Mouse (Mus musculus) small intestine, adult 2 months (tissue): Measurements from ENCODE around the gene Rpl10a. TPM values are rescaled to one million over a fixed set of nuclear protein-coding genes. Genes with fewer than 3 reads are reported as not detected.
A peak's percentile ranks its signal among the peaks of the same experiment; 100 is the strongest.
"Not testable (repeated sequence)": the region's sequence is repeated elsewhere in the genome, so short reads cannot be mapped to it uniquely, and the experiment has no call there.

ENCODE experiments used
- H3K27ac ChIP-seq: fragments of 200-500 bp; 2 replicates; pipeline ENCODE4 v1.5.1; 2012; ENCODE audit warnings: low read depth, low read length, control low read depth, inconsistent platforms; ENCODE audit not compliant: insufficient read depth
- H3K27me3 ChIP-seq: fragments of 200-500 bp; 2 replicates; pipeline ENCODE4 v1.6.1; 2012; ENCODE audit warnings: mild to moderate bottlenecking, moderate library complexity, low read length, inconsistent platforms; ENCODE audit not compliant: control insufficient read depth, insufficient read depth
- H3K36me3 ChIP-seq: fragments of 200-500 bp; 2 replicates; pipeline ENCODE4 v1.6.1; 2012; ENCODE audit warnings: mild to moderate bottlenecking, low read length, control low read depth, inconsistent platforms; ENCODE audit not compliant: control insufficient read depth, insufficient read depth
- H3K4me1 ChIP-seq: fragments of 200-500 bp; 2 replicates; pipeline ENCODE4 v1.6.1; 2012; ENCODE audit warnings: low read length, inconsistent platforms, mixed read lengths; ENCODE audit not compliant: control insufficient read depth, insufficient read depth, insufficient read length
- H3K4me3 ChIP-seq: fragments of 200-500 bp; 2 replicates; pipeline ENCODE4 v1.5.1; 2012; ENCODE audit warnings: low read depth, mild to moderate bottlenecking, control low read depth, inconsistent platforms, low read length, moderate library complexity
- CTCF ChIP-seq: fragments of 200-500 bp; IDR thresholded peaks from 2 replicates; pipeline ENCODE4 v1.5.1; 2012; ENCODE audit warnings: low read depth, mild to moderate bottlenecking, control low read depth, inconsistent platforms, low read length, moderate library complexity, mixed read lengths; ENCODE audit not compliant: insufficient replicate concordance, insufficient read length; ENCODE audit errors: extremely low read depth
- POLR2A ChIP-seq: fragments of 200-500 bp; IDR thresholded peaks from 2 replicates; pipeline ENCODE4 v1.6.1; 2012; ENCODE audit warnings: low read depth, mild to moderate bottlenecking, control low read depth, inconsistent platforms, low read length, moderate library complexity
- WGBS: fragments of 180-500 bp; shearing (Covaris S2); methylation state at CpG from one replicate; pipeline ENCODE4 v1.1.7; 2018; 5-methylcytosine and 5-hydroxymethylcytosine counted together
- polyA plus RNA-seq: library from polyadenylated mRNA; depleted of rRNA; stranded (reverse); fragments of >200 nt; gene quantifications from 2 replicates; pipeline ENCODE4 v1.2.3, GENCODE M21; 2012

Rpl10a gene
- polyA plus RNA-seq, 1 experiment: 2,365 TPM

DNA sequence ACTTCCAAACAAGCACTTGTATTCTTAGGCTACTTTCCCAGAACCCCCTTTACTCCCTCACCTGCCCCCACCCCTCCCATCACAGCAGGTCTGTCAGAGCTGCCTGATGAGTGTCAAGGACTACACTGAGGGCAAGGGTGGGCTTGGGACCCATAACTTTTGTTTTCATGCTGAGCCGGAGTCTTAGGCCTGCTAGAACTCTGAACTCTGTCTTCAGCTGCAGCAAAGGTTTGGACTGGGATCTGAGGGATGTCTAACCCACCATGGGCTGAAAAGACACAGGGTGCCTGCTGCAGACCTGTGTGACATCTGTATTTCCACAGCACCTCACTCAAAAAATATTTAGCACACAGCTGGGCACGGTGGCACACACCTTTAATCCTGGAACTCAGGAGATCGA, 1.3 kb upstream of the Rpl10a start:
- Histone ChIP-seq H3K36me3 (peaks cover 29% of the 10 kb centered on the region), H3K4me1 (peaks cover 6% of the 10 kb centered on the region; the same call in 1 of the 2 replicates), H3K4me3 (no peak overlapping the region), H3K27me3 (no peaks in the 10 kb centered on the region), H3K27ac (no peak overlapping the region)
- TF ChIP-seq POLR2A: no peak
- no peak for TF ChIP-seq CTCF
- WGBS: 55% methylated on average over 3 of the region's 3 CpGs

DNA sequence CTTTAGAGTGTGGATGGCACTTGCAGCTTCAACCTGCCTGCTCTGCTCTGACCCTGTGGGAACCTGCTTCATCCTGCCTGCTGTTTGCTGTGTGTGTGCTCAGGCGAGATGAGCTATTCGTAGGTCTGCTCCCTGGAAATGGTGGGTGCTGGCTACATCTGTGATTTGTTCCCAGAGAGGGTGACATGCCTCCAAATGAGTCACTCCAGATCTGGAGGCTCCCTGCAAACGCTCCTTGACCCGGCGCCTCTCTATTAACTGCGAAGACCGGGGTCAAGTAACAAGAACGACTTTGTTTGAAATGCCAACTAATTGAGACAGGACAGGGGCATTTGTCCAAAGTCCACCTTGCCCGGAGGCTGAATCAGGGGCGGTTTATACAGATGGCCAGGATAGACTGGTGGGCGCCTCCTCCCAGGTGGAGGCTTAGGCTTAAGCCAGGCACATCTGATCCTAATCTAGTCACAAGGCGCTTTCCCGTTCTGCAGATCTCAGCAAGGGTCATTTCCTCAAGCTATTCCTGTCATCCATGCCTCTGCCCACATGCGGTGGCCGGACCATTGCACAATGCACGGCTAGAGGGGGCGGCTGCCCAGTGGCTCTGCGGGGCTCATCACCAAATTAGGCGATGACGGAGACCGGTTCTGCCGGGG, 472 bp upstream of the Rpl10a start:
- Histone ChIP-seq H3K4me1 (peaks cover 6% of the 10 kb centered on the region; the same call in 1 of the 2 replicates), H3K36me3 (peaks cover 35% of the 10 kb centered on the region), H3K27me3 (no peaks in the 10 kb centered on the region), H3K4me3 (peak overlapping the region; percentile 70), H3K27ac (peak overlapping the region; percentile 73)
- 5% methylated on average over 22 of the region's 22 CpGs for WGBS
- TF ChIP-seq CTCF (no peak), POLR2A (no peak)

DNA sequence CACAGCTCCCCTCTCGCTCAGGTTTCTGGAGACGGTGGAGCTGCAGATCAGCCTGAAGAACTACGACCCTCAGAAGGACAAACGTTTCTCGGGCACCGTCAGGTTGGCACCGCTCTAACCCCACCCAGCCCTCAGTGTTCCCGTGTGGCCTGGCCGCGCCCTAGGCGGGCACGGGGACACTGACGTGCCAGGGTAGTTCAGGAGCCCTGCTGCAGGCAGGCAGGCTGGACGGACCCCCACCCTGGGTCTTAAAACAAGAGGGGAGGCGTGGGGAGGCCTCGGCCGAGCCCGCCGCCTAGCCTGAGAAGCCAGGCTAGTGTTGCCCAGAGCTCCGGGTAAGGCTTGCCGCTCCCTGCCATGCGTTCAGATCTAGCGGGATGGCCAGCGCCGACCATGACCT, 675 bp downstream of the Rpl10a start:
- Histone ChIP-seq H3K4me3 (peak overlapping the region; percentile 70), H3K4me1 (peaks cover 6% of the 10 kb centered on the region; the same call in 1 of the 2 replicates), H3K27me3 (no peaks in the 10 kb centered on the region), H3K27ac (peak overlapping the region; percentile 76), H3K36me3 (peaks cover 41% of the 10 kb centered on the region)
- under 1% methylated on average over 25 of the region's 25 CpGs for WGBS
- no peak for TF ChIP-seq POLR2A
- no peak for TF ChIP-seq CTCF

DNA sequence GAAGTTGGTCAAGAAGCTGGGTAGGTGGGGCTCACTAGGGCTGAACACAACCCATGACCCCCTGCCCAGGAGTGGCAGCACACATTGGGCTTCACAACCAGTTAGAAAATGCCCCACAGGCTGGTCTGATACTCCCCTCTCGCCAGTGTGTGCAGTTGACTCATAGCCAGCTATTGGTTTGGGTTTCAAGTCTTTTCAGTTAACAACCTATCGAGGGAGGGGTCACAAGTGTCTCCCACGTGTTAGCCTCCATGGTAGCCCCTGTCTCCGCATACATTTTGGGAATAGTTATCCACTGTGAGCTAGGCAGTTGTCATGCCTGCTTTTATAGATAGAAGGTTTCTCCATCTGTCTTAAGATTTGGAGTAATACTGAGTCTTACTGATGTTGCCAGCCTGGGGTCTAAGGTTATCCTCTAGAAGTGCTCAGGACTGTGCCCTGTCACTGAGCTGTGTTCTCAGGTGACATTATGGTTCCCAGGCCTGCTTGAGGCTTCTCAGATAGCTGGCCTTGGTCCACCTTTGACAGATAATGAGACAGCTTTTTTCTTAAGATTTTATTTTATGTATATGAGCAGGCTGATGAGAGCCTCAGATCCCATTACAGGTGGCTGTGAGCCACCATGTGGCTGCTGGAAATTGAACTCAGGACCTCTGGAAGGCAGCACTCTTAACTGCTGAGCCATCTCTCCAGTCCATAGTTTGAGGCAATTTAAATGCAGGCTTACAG, 1.4 kb downstream of the Rpl10a start:
- H3K4me1 ChIP-seq: peaks cover 6% of the 10 kb centered on the region; the same call in 1 of the 2 replicates
- no peaks in the 10 kb centered on the region for H3K27me3 ChIP-seq
- H3K4me3 ChIP-seq: peak overlapping the region; percentile 70
- H3K36me3 ChIP-seq: peaks cover 47% of the 10 kb centered on the region
- peak overlapping the region; percentile 76 for H3K27ac ChIP-seq
- WGBS: 4% methylated on average over 4 of the region's 4 CpGs
- no peak for TF ChIP-seq POLR2A
- no peak for TF ChIP-seq CTCF

DNA sequence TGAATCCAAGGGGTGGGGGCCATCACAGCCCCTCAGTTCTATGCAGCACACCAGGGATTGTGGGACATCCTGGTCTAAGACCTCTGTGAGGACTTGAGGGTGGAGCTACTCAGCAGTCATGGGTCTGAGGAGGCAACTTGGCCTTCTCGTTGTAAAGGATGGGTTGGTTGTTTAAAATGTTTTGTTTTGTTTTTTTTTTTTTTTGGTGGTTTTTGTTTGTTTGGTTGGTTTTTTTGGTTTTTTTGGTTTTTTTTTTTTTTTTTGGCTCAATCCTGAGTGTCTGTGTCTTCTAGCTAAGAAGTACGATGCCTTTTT, 1.9 kb downstream of the Rpl10a start:
- WGBS: 12% methylated on average over 2 of the region's 2 CpGs
- peaks cover 6% of the 10 kb centered on the region; the same call in 1 of the 2 replicates for H3K4me1 ChIP-seq
- peaks cover 51% of the 10 kb centered on the region for H3K36me3 ChIP-seq
- no peaks in the 10 kb centered on the region for H3K27me3 ChIP-seq
- H3K4me3 ChIP-seq: peak overlapping the region; percentile 70
- peak overlapping the region; percentile 22; the same call in 1 of the 2 replicates for H3K27ac ChIP-seq
- TF ChIP-seq POLR2A: no peak
- TF ChIP-seq CTCF: no peak

DNA sequence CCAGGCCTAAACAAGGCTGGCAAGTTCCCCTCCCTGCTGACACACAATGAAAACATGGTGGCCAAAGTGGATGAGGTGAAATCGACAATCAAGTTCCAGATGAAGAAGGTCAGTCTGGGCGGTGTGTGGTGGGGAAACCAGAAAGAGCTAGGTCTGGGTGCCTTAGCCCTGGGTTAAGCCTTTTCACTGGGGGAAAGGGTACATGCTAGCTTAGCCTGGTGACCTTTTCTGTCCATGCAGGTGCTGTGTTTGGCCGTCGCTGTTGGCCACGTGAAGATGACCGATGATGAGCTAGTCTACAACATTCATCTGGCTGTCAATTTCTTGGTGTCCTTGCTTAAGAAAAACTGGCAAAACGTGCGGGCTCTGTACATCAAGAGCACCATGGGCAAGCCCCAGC, 2.3 kb downstream of the Rpl10a start:
- not testable (repeated sequence) for H3K4me3 ChIP-seq, H3K4me1 ChIP-seq, H3K27me3 ChIP-seq, H3K27ac ChIP-seq
- peaks cover 52% of the 10 kb centered on the region for H3K36me3 ChIP-seq
- 29% methylated on average over 8 of the region's 8 CpGs for WGBS

DNA sequence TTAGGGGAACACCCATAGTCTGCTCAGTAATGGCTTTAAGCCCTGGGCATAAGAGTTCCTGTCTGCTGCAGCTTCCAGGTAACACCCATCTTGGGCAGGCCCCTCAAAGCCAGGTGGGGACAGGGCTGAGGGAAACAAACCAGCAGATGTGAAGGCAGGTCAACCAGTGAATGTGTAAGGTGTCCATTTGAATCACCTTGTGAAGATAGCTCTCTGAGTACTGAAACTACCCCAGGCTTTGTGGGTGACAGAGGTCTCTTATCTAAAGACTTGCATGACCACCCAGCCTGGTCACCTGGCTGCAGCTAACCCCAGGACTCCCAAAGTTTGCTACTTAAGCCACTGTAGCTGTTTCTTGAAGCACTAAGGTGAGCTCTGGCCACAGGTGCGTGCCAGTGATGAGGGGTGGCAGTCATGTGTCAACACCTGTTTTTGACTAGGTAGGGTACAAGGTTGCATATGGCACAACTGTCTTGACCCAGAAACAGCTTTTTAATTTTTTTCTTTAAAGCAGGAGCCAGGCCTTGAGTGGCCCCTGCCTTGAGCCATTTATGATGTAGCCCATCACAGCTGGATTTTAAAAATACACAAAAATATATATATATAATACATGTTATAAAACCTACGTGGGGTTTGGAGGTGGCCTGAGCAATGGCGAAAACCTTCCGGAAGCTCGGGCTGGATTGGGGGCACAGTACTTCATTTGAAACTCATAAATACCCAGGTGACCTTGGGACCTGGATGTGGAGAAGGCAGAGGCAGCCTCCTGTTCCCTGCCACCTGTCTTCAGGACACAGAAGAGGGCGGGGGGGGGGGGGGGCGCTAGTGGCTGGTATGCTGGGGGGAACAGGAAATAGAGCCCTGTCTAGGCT, 3.2 kb downstream of the Rpl10a start:
- Histone ChIP-seq H3K27ac (no peak overlapping the region), H3K36me3 (peaks cover 56% of the 10 kb centered on the region), H3K27me3 (no peaks in the 10 kb centered on the region), H3K4me1 (peaks cover 6% of the 10 kb centered on the region; the same call in 1 of the 2 replicates), H3K4me3 (no peak overlapping the region)
- TF ChIP-seq POLR2A: no peak
- no peak for TF ChIP-seq CTCF
- 26% methylated on average over 6 of the region's 7 CpGs for WGBS
